Mouse (Mus musculus) adrenal gland, postnatal 10 days (tissue): Measurements from ENCODE around the gene Nanos2. TPM values are rescaled to one million over a fixed set of nuclear protein-coding genes. Genes with fewer than 3 reads are reported as not detected.

Experiments
- DNase-seq: peaks from one replicate; pipeline ENCODE4 v3.0.0; 2021; ENCODE audit warnings: mixed read lengths
- long read RNA-seq, 2 experiments: library from polyadenylated mRNA; stranded (forward); transcript quantifications; one replicate each; pipeline ENCODE4 v2.0.0; 2021
- total RNA-seq, 2 experiments: library from RNA; stranded (reverse); gene quantifications; 2 replicates each; pipeline ENCODE4 v1.2.3; 2021

Nanos2 gene
- not detected for total RNA-seq
- long read RNA-seq, experiment 1: 0 reads
- long read RNA-seq, experiment 2: 0 reads

DNA sequence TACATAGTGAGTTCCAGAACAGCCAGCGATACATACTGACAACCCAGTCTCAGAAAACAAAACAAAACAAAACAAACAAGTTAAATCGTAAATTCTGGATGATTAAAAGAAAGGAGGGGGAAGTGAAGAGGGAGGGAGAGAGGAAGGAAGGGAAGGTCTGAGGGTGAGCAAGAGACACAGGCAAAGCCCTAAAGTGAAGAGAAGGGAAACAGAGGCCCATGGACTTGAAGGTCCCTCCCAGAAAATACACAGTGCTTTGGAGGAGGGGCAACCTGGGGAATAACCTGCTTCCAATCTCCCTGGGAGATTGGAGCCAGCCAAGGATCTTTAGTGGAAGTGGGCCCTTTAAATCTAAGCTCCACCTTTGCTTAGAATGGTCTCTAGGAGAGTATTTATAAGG lies at the start of gene Nanos2:
TSS of gene Nanos2 (plus strand) at position 301 of the 400 bp plus-strand sequence.
- DNase-seq: no peak

- no peak for DNase-seq
These were observed 44.8 kb upstream of the Nanos2 start for GRCm38 (mm10) chr7:18942376-18942775.

- DNase-seq: no peak
These were observed 44.4 kb upstream of the Nanos2 start for GRCm38 (mm10) chr7:18942815-18943214.

- DNase-seq: peak; percentile 19
These were observed 39.0 kb upstream of the Nanos2 start for GRCm38 (mm10) chr7:18948151-18948550.

DNA sequence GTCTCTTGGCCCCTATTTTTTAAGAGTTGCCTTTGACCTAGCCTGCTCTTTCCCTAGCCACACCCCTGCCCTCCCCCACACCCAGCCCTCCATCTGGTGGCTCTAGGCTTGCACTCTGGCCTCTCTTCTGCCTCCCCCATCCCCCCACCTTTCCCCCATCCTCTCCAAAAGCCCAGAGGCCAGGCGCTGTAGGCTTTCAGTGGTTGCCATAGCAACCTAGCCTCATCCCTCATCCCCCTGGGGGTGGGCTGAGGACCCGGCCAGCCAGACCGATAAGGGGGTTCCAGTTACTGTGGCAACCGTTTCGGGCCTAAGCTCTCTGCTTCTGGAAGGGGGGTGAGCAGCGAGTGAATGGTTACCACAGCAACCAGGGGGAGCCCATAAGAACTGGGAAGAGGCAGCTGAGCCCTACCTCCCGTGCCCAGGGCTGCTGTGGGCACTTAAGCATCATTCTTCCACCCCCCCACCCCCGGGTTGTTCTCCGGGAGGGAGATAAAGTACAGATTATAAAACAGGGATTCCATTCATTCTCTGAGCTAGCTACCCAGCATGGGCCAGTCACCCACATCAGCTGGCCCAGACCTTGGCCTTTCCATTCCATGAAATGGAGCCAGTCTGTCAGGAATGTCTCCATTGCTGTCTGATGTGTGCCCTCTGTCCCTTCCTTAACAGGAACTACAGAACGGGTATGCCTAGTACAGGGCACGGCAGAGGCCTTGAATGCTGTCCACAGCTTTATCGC lies 37.2 kb upstream of the Nanos2 start:
- no peak for DNase-seq

DNA sequence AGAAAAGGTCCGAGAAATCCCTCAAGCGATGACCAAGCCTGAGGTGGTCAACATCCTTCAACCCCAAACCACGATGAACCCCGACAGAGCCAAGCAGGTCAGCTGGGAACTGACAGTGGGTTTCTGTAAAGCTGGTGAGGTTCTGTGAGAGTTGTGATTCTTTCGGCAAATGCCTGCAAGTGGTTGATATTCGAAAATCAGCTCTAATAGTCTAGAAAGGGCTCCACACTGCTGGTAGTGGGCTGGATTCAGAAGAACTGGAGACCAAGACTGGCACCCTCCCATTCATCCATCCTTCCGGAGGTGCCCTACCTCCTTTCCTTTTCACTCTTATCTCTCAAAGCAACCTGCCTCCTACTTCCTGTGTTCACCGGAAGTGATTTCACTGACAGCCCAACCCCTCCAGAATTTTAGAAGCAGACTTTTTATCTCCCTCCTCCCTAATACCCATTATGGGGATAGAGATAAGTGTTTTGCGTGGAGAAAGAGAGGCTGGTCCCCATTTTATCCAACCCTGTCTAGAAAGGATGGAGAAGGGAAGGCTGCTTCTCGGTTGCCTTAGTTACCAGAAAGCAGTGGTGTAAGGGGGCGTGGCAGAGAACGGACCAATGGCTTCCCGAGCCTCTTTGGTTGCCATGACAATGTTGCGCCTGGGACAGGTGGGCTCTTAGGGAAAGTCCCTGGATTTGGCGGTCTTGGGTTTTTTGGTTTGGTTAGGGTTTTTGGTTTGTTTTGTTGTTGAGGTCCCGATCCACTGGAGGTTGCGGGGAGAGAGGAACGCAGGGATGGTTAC lies 36.5 kb upstream of the Nanos2 start:
- DNase-seq: no peak

DNA sequence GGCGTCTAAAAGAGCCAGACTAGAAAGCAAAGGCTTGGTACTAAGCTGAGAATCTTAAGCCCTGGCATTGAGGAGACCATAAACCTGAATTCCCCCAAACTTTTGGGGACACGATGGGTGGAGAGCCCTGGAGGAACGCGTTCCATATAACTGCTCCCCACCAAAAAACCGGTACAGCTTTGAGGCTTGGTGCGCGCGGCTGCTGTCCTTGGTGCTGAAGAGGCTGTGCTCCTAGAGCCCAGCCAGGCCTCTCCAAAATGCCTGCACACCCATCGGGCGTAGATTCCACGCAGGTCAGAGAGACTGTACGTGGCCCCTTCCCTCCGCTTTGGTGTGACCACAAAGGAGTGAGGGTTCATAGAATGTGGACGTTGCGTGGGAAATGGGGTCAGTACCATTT lies 35.8 kb upstream of the Nanos2 start:
- DNase-seq: peak; percentile 82

GRCm38 (mm10) chr7:18957569-18958383 lies 29.4 kb upstream of the Nanos2 start:
- peak; percentile 85 for DNase-seq

DNA sequence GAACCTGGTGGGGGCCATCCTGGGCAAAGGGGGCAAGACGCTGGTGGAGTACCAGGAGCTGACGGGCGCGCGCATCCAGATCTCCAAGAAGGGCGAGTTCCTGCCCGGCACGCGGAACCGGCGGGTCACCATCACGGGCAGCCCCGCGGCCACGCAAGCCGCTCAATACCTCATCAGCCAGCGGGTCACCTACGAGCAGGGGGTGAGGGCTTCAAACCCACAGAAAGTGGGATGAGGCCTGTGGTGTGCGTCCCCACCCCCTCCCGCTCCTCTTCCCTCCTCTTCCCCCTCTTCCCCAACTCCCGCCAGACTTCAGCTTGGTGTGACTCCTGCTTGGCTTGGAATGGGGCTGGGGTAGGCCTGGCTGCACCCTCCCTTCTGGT lies 28.8 kb upstream of the Nanos2 start:
- no peak for DNase-seq

DNA sequence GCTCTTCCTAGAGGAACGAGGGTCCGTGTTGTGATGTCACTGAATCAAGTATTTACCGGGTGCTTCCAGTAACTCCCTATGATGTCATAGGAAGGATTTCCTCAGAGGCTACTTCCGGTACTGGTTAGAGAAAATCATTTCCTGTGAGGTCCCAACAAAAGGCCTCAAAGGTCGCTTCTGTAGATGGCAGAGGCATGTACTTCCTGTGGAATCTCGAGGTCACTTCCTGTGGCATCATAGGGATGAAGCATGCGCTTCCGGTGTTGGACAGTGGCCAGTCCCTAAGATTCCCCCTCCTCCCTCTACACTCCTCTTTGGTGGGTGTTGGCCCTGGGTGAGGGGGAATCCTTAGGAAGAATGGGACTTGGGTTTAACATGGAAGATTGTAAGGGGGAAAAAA lies 27.8 kb upstream of the Nanos2 start:
- DNase-seq: peak; percentile 34

- DNase-seq: no peak
These were observed 24.9 kb upstream of the Nanos2 start for GRCm38 (mm10) chr7:18962171-18962792.

DNA sequence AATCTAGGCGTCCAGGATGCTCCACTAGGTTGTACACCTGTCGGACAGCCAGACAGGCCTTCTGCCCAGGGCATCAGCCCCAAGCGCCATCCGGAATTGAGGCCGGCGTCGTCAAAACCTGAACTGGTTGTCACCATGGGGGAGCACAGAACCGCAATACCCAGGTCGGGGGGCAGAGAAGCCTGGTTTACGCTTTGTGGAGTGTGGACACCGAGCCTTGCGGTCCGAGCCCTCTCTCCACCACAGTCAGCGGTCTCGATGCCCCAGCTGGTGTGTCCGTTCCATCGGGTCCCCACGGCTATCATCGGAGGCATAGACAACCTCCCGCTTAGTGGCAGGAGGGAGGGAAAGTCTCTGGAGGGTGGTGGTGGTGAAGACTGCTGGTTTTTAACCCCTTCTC lies 24.4 kb upstream of the Nanos2 start:
- DNase-seq: no peak

- no peak for DNase-seq
These were observed 23.8 kb upstream of the Nanos2 start for GRCm38 (mm10) chr7:18963294-18963843.

DNA sequence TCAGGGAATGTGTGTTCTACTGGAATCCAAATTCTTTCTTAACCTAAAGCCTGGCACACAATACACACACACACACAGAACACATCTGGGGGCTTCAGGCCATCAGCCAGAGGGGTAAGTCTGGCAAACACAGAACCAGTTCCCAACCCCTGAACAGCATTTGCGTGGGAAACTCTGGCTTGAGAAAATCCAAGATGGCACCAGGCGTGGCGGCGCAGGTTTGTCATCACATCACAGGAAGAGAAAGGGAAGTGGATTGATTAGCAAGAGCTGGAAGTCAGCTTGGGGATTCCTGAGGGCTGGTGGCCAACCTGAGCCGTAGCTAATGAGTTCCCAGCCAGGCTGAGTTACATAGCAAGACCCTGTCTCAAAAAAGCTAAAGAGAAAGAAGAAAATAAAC lies 21.9 kb upstream of the Nanos2 start:
- no peak for DNase-seq

GRCm38 (mm10) chr7:18967603-18968002 lies 19.6 kb upstream of the Nanos2 start:
- no peak for DNase-seq

DNA sequence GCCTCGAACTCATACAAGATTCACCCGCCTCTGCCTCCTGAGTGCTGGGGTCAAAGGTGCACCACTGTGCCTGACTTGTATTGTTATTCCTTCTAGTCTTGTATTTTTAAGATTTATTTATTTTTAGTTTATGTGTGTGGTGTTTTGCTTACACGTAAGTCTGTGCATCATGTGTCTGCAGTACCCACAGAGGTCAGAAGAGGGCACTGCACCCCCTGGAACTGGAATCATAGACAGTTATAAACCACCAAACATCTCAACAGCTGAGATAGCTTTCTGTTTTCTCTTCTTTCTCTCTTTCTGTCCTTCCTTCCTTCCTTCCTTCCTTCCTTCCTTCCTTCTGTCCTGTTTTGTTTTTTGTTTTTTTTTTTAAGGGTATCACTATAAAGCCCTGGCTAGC lies 16.2 kb upstream of the Nanos2 start:
- DNase-seq: no peak

- DNase-seq: no peak
These were observed 8.8 kb upstream of the Nanos2 start for GRCm38 (mm10) chr7:18978381-18978780.

GRCm38 (mm10) chr7:18986503-18986902 lies 697 bp upstream of the Nanos2 start:
- DNase-seq: no peak

DNA sequence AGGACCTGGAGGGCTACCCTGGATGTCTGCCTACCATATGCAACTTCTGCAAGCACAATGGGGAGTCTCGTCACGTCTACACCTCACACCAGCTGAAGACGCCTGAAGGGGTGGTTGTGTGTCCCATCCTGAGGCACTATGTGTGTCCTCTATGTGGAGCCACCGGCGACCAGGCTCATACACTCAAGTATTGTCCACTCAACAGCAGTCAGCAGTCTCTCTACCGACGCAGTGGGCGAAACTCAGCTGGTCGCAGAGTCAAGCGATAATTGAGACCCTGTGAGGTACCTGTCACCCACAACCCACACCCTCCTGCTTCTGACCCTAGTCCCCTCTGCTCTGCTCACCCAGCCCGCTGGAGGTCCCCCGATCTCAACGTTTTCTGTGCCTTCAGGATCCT lies 547 bp downstream of the Nanos2 start:
- DNase-seq: no peak

GRCm38 (mm10) chr7:18988780-18989179 lies 1.6 kb downstream of the Nanos2 start:
- no peak for DNase-seq

- DNase-seq: no peak
These were observed 2.8 kb downstream of the Nanos2 start for GRCm38 (mm10) chr7:18989995-18990394.
